Mouse (Mus musculus): ENCODE data around the gene Herpud1.

DNA sequence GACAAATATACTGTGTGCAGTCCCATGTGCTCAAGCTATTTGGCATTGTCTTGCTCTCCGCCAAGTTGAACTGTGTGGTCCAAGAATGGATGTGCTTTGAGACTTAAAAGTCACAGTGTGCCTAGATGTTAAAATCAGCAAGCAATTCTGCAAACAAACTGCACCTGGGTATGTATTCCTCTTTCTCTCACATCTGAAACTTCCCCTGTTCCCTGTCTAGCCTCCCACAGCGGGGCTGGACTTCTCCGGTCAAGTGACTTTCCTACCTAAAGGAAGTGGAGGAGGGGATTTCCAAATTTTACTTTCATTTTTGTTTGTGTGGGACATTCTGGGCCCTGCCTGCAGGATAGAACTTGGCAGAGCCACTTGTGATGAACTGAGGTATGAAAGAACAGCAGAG is 56.9 kb downstream of the Herpud1 start:
- TF ChIP-seq CTCF (IDR thresholded peaks at IDR 0.05; ENCODE audit: insufficient read depth, low read length) (no peak), POLR2A (IDR thresholded peaks at IDR 0.05; ENCODE audit: borderline replicate concordance, extremely low read depth, low read depth, low read length) (no peak)

All from lung, adult 2 months (tissue).